Mouse (Mus musculus): Measurements from ENCODE around the gene Prkcb.

DNA sequence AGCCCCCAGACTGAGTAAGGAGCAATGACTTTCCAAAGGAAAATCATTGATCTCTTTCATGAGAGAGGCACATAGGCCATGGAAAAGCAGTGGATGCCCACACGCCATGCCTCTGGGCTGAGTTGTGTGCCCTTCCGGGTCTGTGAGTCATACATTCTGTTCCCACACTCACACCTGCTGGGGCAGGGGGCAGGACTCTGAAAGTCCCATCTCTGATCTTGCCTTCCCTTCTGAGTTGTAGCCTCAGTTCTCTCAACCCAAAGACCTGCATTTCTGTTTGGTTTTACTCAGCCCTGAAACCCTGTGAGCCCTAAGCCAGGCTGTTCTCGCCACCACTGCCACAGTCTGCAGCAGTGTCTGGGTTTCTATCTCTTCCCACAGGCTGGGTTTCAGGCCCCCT is 109.1 kb downstream of the Prkcb start:
- TF ChIP-seq CTCF (IDR thresholded peaks at IDR 0.05; ENCODE audit: borderline replicate concordance, extremely low read depth, insufficient read depth, insufficient read length) (no peak), POLR2A (IDR thresholded peaks at IDR 0.05; ENCODE audit: borderline replicate concordance, extremely low read depth, insufficient read depth, insufficient read length, poor library complexity, severe bottlenecking) (no peak)
